Mouse (Mus musculus) ES-CJ7 (cell line): ENCODE measurements around the gene Gm21704.
"Not testable (repeated sequence)": the region's sequence is repeated elsewhere in the genome, so short reads cannot be mapped to it uniquely, and the experiment has no call there.

Experiments used
- DNase-seq: peaks from one replicate; pipeline ENCODE4 v3.0.0; 2011; ENCODE audit warnings: low read depth, low spot score

Gm21704 gene

DNA sequence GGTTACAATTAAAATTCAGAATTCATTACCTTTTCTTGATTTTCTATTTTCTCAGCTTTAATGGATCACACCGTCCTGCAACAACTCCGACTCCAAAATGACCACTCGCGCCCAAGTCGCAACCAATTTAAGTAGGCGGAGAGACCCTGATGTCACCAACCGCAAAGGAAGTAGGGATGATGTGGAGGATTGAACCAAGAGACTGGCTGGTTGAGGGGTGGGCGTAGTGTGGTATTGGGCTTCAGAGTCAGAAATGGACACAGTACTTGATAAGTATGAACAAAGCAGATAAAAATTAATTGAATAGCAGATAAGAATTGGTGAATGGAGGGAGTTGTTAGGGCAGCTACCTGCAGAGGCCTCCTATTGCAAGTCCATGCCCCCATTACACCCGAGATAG, at the start of gene Gm21704, which contains the start of gene Gm21708:
Gene Gm21704 (minus strand): TSS at position 101 of the 400 bp plus-strand sequence.
Gene Gm21708 (minus strand): TSS at position 101 of the 400 bp plus-strand sequence.
- not testable (repeated sequence) for DNase-seq

DNA sequence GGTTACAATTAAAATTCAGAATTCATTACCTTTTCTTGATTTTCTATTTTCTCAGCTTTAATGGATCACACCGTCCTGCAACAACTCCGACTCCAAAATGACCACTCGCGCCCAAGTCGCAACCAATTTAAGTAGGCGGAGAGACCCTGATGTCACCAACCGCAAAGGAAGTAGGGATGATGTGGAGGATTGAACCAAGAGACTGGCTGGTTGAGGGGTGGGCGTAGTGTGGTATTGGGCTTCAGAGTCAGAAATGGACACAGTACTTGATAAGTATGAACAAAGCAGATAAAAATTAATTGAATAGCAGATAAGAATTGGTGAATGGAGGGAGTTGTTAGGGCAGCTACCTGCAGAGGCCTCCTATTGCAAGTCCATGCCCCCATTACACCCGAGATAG, 64.7 kb downstream of the Gm21704 start, which contains the start of gene Gm21693:
Gene Gm21693 (minus strand): TSS at position 101 of the 400 bp plus-strand sequence.
- DNase-seq, result not testable (repeated sequence)

DNA sequence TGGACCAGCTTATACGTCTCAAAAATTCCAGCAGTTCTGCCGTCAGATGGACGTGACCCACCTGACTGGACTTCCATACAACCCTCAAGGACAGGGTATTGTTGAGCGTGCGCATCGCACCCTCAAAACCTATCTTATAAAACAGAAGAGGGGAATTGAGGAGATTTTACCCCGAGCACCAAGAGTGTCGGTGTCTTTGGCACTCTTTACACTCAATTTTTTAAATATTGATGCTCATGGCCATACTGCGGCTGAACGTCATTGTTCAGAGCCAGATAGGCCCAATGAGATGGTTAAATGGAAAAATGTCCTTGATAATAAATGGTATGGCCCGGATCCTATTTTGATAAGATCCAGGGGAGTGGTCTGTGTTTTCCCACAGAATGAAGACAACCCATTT, 69.3 kb downstream of the Gm21704 start:
- DNase-seq, result not testable (repeated sequence)
